ENCODE assay signal across 9 mouse cellular contexts in the genomic region with DNA sequence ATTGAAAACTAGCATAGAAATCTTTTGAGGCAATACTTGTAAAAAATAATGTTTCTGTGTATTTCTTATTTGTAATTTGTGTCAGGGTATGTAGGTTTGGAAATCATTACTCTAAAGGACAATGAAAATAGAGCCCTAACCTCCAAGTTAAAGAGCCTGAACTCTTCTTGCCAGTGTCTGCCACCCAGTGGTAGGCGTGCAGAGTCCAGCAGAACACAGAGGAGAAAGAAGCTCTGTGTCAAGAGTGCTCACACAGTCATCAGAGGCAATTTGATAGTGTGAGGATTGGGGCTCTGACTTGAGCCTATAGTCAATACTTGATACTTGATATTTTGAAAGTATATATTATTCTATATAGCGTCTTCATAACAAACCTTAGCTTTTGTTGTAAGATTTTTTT. TPM values are rescaled to one million over a fixed set of nuclear protein-coding genes. Genes with fewer than 3 reads are reported as not detected.
DNase-seq lines count a peak whose midpoint lies in the region; ATAC-seq and TF ChIP-seq lines count a peak whose summit lies in the region.
"Had no signal": no experiment of that assay in that cellular context is flagged by ENCODE, and none has a peak within 500 bp of the region (broad histone marks: within the 10 kb centered on the region; RNA-seq: fewer than 3 reads in every experiment).

No protein-coding gene starts in this region.

- no peaks in the 10 kb centered on the region for H3K9me3 ChIP-seq in CH12.LX (replicated peaks; ENCODE audit: low read length)
- no peaks in the 10 kb centered on the region for H3K9me3 ChIP-seq in lung, postnatal 0 days (ENCODE audit: low read length)
- H3K9me3 ChIP-seq: heart, embryonic 13.5 days had no signal

- TF ChIP-seq RAD21 in CH12.LX (IDR thresholded peaks at IDR 0.05; ENCODE audit: low read depth, low read length), result peak; percentile 95

- H3K27ac ChIP-seq in CH12.LX (ENCODE audit: insufficient read depth, low read depth), result no peak overlapping the region
- no peak overlapping the region for H3K27ac ChIP-seq in lung, postnatal 0 days (ENCODE audit: low read length)
- H3K27ac ChIP-seq: heart, embryonic 13.5 days had no signal

- ATAC-seq in common myeloid progenitor, adult 5-6 weeks (replicated peaks; ENCODE audit: low read depth, poor library complexity, severe bottlenecking), result peak; percentile 85
- peak; percentile 63 for ATAC-seq in lung, postnatal 0 days

- H3K4me2 ChIP-seq in CH12.LX (ENCODE audit: insufficient read depth, low read depth, poor library complexity, severe bottlenecking), result no peak overlapping the region
- H3K4me2 ChIP-seq in lung, postnatal 0 days (replicated peaks; ENCODE audit: low read depth, low read length), result no peak overlapping the region
- H3K4me2 ChIP-seq: heart, embryonic 13.5 days had no signal

- peak; percentile 72 for DNase-seq in CH12.LX (ENCODE audit: extremely low read depth)
- peak; percentile 66 for DNase-seq in T-cell, adult 2 months (ENCODE audit: low spot score)
- peak; percentile 61 for DNase-seq in heart, adult 8-10 months (ENCODE audit: low spot score)
- peak; percentile 60 to 72 for DNase-seq in kidney, adult 8-10 months
- peak; percentile 84 for DNase-seq in lung, postnatal 0 days (ENCODE audit: low spot score)
- DNase-seq in retina, embryonic 14.5 days (ENCODE audit: low spot score), result peak; percentile 68
- DNase-seq in c-Kit-positive CD71-positive TER-119-positive erythroid progenitor cells, embryonic 14.5 days (ENCODE audit: low spot score), result no peak

- H3K36me3 ChIP-seq in CH12.LX (replicated peaks in 1 of 2; ENCODE audit: control insufficient read depth in 1 of 2, insufficient read depth in 1 of 2, low read length in 1 of 2), result peaks cover 6 to 18% of the 10 kb centered on the region in 2 experiments
- H3K36me3 ChIP-seq in lung, postnatal 0 days (ENCODE audit: insufficient read depth, low read length), result no peaks in the 10 kb centered on the region

- peaks cover 6 to 38% of the 10 kb centered on the region in 2 experiments for H3K4me1 ChIP-seq in CH12.LX (ENCODE audit: control insufficient read depth in 1 of 2, insufficient read depth in 2 of 2)
- H3K4me1 ChIP-seq in lung, postnatal 0 days (ENCODE audit: insufficient read depth, low read depth, low read length), result peaks cover 26% of the 10 kb centered on the region

- no peaks in the 10 kb centered on the region for H3K27me3 ChIP-seq in CH12.LX (replicated peaks)
- no peaks in the 10 kb centered on the region for H3K27me3 ChIP-seq in lung, postnatal 0 days (replicated peaks; ENCODE audit: insufficient read depth, low read length)
- H3K27me3 ChIP-seq: heart, embryonic 13.5 days had no signal

- in situ Hi-C loops in CH12.LX (cut with MboI; ENCODE audit: low pct_ligation_motif_present, low pct_unique_long_range_greater_than_20kb, low sequenced_read_pairs), result loop anchor here (10.0 kb wide), 1 partner anchor 146 kb away; no protein-coding TSS in a partner anchor

- TF ChIP-seq POLR2A in CH12.LX (IDR thresholded peaks at IDR 0.05; ENCODE audit: low read depth, low read length), result no peak

- no peak overlapping the region for H3K9ac ChIP-seq in CH12.LX (ENCODE audit: insufficient read depth, low read depth)
- H3K9ac ChIP-seq in lung, postnatal 0 days (replicated peaks; ENCODE audit: low read depth), result no peak overlapping the region
- H3K9ac ChIP-seq: heart, embryonic 13.5 days had no signal

- 48% methylated on average over 2 of the region's 2 CpGs for WGBS in lung, postnatal 0 days

- peaks cover 45% of the 10 kb centered on the region for H3K79me2 ChIP-seq in CH12.LX (replicated peaks; ENCODE audit: control insufficient read depth, extremely low read depth, insufficient read depth, poor library complexity, severe bottlenecking)

- no peak for TF ChIP-seq EP300 in CH12.LX (IDR thresholded peaks at IDR 0.05; ENCODE audit: low read length)
- TF ChIP-seq EP300 in lung, postnatal 0 days (IDR thresholded peaks at IDR 0.05), result no peak; the same call in 1 of the 2 replicates

- no peak overlapping the region for H3K4me3 ChIP-seq in CH12.LX (replicated peaks in 1 of 3; ENCODE audit: low read depth in 2 of 3, low read length in 2 of 3, poor library complexity in 1 of 3)
- no peak overlapping the region for H3K4me3 ChIP-seq in lung, postnatal 0 days (ENCODE audit: low read depth, low read length)
- H3K4me3 ChIP-seq: heart, embryonic 13.5 days had no signal

- dilution Hi-C loops in CH12.LX (cut with MboI; ENCODE audit: extremely low pct_ligation_motif_present, extremely low pct_unique_long_range_greater_than_20kb, low sequenced_read_pairs), result no loop called here

- peak in 1 of 2 experiments; percentile 95; a peak in 2 of 4 replicates for TF ChIP-seq CTCF in CH12.LX (conservative IDR thresholded peaks at IDR 0.05 in 1 of 2, IDR thresholded peaks at IDR 0.05 in 1 of 2; ENCODE audit: low read depth in 2 of 2, low read length in 2 of 2)
- TF ChIP-seq CTCF in lung, postnatal 0 days (IDR thresholded peaks at IDR 0.05), result peak; percentile 88

TF ChIP-seq in CH12.LX, 34 proteins besides CTCF, POLR2A, EP300 and RAD21:
- TF ChIP-seq SMC3 (IDR thresholded peaks at IDR 0.05; ENCODE audit: low read depth, low read length) (peak; percentile 96), SIN3A (IDR thresholded peaks at IDR 0.05; ENCODE audit: low read length) (no peak), ETS1 (conservative IDR thresholded peaks at IDR 0.05; ENCODE audit: low read depth, low read length) (no peak), ZC3H11A (IDR thresholded peaks at IDR 0.05; ENCODE audit: low read depth, low read length) (peak; percentile 68), E2F4 (IDR thresholded peaks at IDR 0.05; ENCODE audit: insufficient replicate concordance, low read depth, low read length) (no peak)

RNA-seq across cellular contexts. Expression of gene Picalm, which starts 20.3 kb away (rescaled TPM):
- 26.1 and 27.6 TPM in 2 replicates for total RNA-seq in CH12.LX (2012; rRNA removed)
- total RNA-seq in CH12.LX (2014; rRNA removed), result 94.3 and 101 TPM in 2 replicates
- polyA plus RNA-seq in CH12.LX (2012; ENCODE audit: insufficient read length, low read depth), result 53.2 and 53.4 TPM in 2 replicates
- 190 and 196 TPM in 2 replicates for total RNA-seq in common myeloid progenitor, adult 5-6 weeks (2017)
- total RNA-seq in heart, adult 8-10 months (2022), result 100 to 1,000 TPM in 2 of 4 experiments, 10 to 100 TPM in 2; 88.7 to 106 (median 101) TPM
- 52.0 and 56.3 TPM in 2 replicates for polyA plus RNA-seq in lung, postnatal 0 days (2015; fragmentation: Nextera tagmentation; extraction: Ambion mirVana)
